Mouse (Mus musculus) C2C12 (cell line): ENCODE data around the gene Cyb5d2.

ENCODE experiments used
- CTCF ChIP-seq: IDR thresholded peaks from one replicate; pipeline ENCODE4 v1.5.1; 2011; ENCODE audit not compliant: control insufficient read depth, insufficient read depth, insufficient read length
- MAX ChIP-seq: IDR thresholded peaks from one replicate; pipeline ENCODE4 v1.6.1; 2011; ENCODE audit warnings: mild to moderate bottlenecking, control low read depth
- MYOD1 ChIP-seq: IDR thresholded peaks from one replicate; pipeline ENCODE4 v1.6.1; 2011; ENCODE audit warnings: low read depth; ENCODE audit not compliant: control insufficient read depth, insufficient read length
- MYOG ChIP-seq: IDR thresholded peaks from one replicate; pipeline ENCODE4 v1.6.1; 2011; ENCODE audit not compliant: control insufficient read depth, insufficient read length; ENCODE audit errors: extremely low read depth
- USF1 ChIP-seq: IDR thresholded peaks from one replicate; pipeline ENCODE4 v1.6.1; 2011; ENCODE audit warnings: low read depth, mild to moderate bottlenecking, control low read depth, moderate library complexity

DNA sequence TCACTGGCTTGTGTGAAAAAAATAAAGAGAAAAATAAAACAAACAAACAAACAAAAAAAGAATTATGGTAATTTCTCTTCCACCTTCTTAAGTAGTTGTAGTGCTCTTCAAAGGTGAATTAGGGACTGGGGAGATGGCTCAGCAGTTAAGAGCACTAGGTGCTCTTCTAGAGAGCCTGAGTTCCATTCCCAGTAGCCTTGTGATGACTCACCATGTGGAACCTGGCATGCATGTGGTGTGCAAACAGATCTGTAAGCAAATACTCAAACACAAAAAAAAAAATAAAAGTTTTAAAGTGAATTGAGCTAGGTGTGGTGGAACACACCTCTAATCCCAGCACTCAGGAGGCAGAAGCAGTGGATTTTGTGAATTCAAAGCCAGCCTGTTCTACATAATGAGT lies 47.6 kb upstream of the Cyb5d2 start:
- TF ChIP-seq CTCF (no peak), MAX (no peak), MYOD1 (no peak), MYOG (no peak), USF1 (no peak)
